Mouse (Mus musculus) liver, postnatal 0 days (tissue): ENCODE measurements around the gene Olfr1046. TPM values are rescaled to one million over a fixed set of nuclear protein-coding genes. Genes with fewer than 3 reads are reported as not detected.
"Not testable (repeated sequence)": the region's sequence is repeated elsewhere in the genome, so short reads cannot be mapped to it uniquely, and the experiment has no call there.

Experiments
- ATAC-seq: fragments of 200-750 bp; cut with Nextera tagmentation; 2 replicates; pipeline ENCODE4 v1.8.0; 2017; ENCODE audit warnings: mild to moderate bottlenecking, moderate library complexity
- DNase-seq: peaks from one replicate; pipeline ENCODE4 v3.0.0-alpha.2; 2016
- H3K27ac ChIP-seq: fragments of 300-500 bp; sonication (generic); 2 replicates; pipeline ENCODE4 v1.5.1; 2014; ENCODE audit warnings: antibody characterized with exemption, moderate library complexity, mild to moderate bottlenecking, low read depth
- H3K27me3 ChIP-seq: fragments of 300-500 bp; sonication (generic); 2 replicates; pipeline ENCODE4 v1.6.1; 2014; ENCODE audit warnings: low read length, control low read depth, mixed read lengths; ENCODE audit not compliant: insufficient read depth
- H3K36me3 ChIP-seq: fragments of 300-500 bp; sonication (generic); replicated peaks from 2 replicates; pipeline ENCODE4 v1.6.1; 2014; ENCODE audit warnings: mild to moderate bottlenecking, control low read depth, low read length, moderate library complexity, mixed read lengths; ENCODE audit not compliant: insufficient read depth
- H3K4me1 ChIP-seq: fragments of 300-500 bp; sonication (generic); 2 replicates; pipeline ENCODE4 v1.6.1; 2014; ENCODE audit warnings: antibody characterized with exemption, mild to moderate bottlenecking, control low read depth; ENCODE audit not compliant: insufficient read depth
- H3K4me2 ChIP-seq: fragments of 300-500 bp; sonication (generic); 2 replicates; pipeline ENCODE4 v1.6.1; 2014; ENCODE audit warnings: low read depth, mild to moderate bottlenecking, low read length, moderate library complexity, mixed read lengths
- H3K4me3 ChIP-seq: fragments of 300-500 bp; sonication (generic); 2 replicates; pipeline ENCODE4 v1.5.1; 2014; ENCODE audit warnings: low read depth, low read length
- H3K9ac ChIP-seq: fragments of 300-500 bp; sonication (generic); replicated peaks from 2 replicates; pipeline ENCODE4 v1.6.1; 2014; ENCODE audit warnings: mild to moderate bottlenecking, moderate library complexity
- H3K9me3 ChIP-seq: fragments of 300-500 bp; sonication (generic); 2 replicates; pipeline ENCODE4 v1.6.1; 2016; ENCODE audit warnings: mild to moderate bottlenecking, control low read depth, low read length, mixed read lengths
- CTCF ChIP-seq: sonication (generic); IDR thresholded peaks from 2 replicates; pipeline ENCODE4 v1.5.1; 2016; ENCODE audit warnings: antibody characterized with exemption, low read depth
- EP300 ChIP-seq: IDR thresholded peaks from 2 replicates; pipeline ENCODE4 v1.6.1; 2016; ENCODE audit warnings: antibody characterized with exemption, low read depth, mild to moderate bottlenecking
- WGBS: fragments of 180-500 bp; shearing (Covaris S2); extraction: QIAGEN DNeasy Blood & Tissue Kit; methylation state at CpG from one replicate; pipeline ENCODE4 v1.1.7; 2014; ENCODE audit not compliant: insufficient replicate concordance; 5-methylcytosine and 5-hydroxymethylcytosine counted together
- polyA plus RNA-seq: library from polyadenylated mRNA; unstranded; fragments of >200 nt; fragmentation: Nextera tagmentation; extraction: Ambion mirVana; gene quantifications from 2 replicates; pipeline ENCODE4 v1.2.1, GENCODE M21; 2015

The Olfr1046 gene
- polyA plus RNA-seq, 1 experiment from 2014 or later, result not detected

GRCm38 (mm10) chr2:86179950-86180349, 39.2 kb downstream of the Olfr1046 start:
- WGBS, result 80% methylated on average over 3 of the region's 3 CpGs
- ATAC-seq, result no peak

GRCm38 (mm10) chr2:86177720-86178119, 41.4 kb downstream of the Olfr1046 start, which contains the start of gene Olfr1044:
Olfr1044 (minus strand) TSS chr2:86177820.
- ATAC-seq, result no peak

More at GRCm38 (mm10) chr2:86179950-86180349, 39.2 kb downstream of the Olfr1046 start:
- Histone ChIP-seq H3K9ac (no peak overlapping the region), H3K4me2 (no peak overlapping the region), H3K27ac (no peak overlapping the region), H3K27me3 (no peaks in the 10 kb centered on the region), H3K4me3 (no peak overlapping the region), H3K9me3 (no peaks in the 10 kb centered on the region), H3K36me3 (no peaks in the 10 kb centered on the region), H3K4me1 (no peaks in the 10 kb centered on the region)
- no peak for TF ChIP-seq EP300
- no peak for DNase-seq

GRCm38 (mm10) chr2:86175422-86175821, 43.7 kb downstream of the Olfr1046 start:
- H3K9ac ChIP-seq, H3K4me1 ChIP-seq, H3K27ac ChIP-seq, H3K9me3 ChIP-seq, H3K4me3 ChIP-seq, H3K27me3 ChIP-seq, H3K36me3 ChIP-seq, H3K4me2 ChIP-seq: not testable (repeated sequence)
- 30% methylated on average over 7 of the region's 7 CpGs for WGBS
- DNase-seq (peak; percentile 14), ATAC-seq (0 out of 2 replicates have a peak, but pooled peaks have one; percentile 29)
- peak; percentile 73 for TF ChIP-seq EP300

More at GRCm38 (mm10) chr2:86177720-86178119, 41.4 kb downstream of the Olfr1046 start, which contains the start of gene Olfr1044:
- no peak for DNase-seq
- no peaks in the 10 kb centered on the region for H3K9me3 ChIP-seq
- H3K4me1 ChIP-seq, result no peaks in the 10 kb centered on the region
- H3K27ac ChIP-seq, result no peak within 1 kb of the TSS
- no peaks in the 10 kb centered on the region for H3K36me3 ChIP-seq
- H3K4me3 ChIP-seq, result no peak within 1 kb of the TSS
- no peak within 1 kb of the TSS for H3K9ac ChIP-seq
- no peaks in the 10 kb centered on the region for H3K27me3 ChIP-seq
- H3K4me2 ChIP-seq, result no peak within 1 kb of the TSS
- TF ChIP-seq EP300 (no peak), CTCF (no peak)

GRCm38 (mm10) chr2:86167422-86167821, 51.7 kb downstream of the Olfr1046 start, which contains the start of gene Olfr1043:
Olfr1043 (minus strand) TSS chr2:86167522.
- H3K4me2 ChIP-seq, result no peak within 1 kb of the TSS
- DNase-seq (no peak), ATAC-seq (no peak)
- no peaks in the 10 kb centered on the region for H3K9me3 ChIP-seq
- H3K9ac ChIP-seq, result no peak within 1 kb of the TSS
- 79% methylated on average over 2 of the region's 2 CpGs for WGBS
- H3K4me3 ChIP-seq, result no peak within 1 kb of the TSS
- H3K27me3 ChIP-seq, result no peaks in the 10 kb centered on the region
- no peak for TF ChIP-seq CTCF
- no peak for TF ChIP-seq EP300
- no peaks in the 10 kb centered on the region for H3K36me3 ChIP-seq
- no peak within 1 kb of the TSS for H3K27ac ChIP-seq
- no peaks in the 10 kb centered on the region for H3K4me1 ChIP-seq

Other genes with a start within 250 kb of the Olfr1046 start
- gene Olfr1029, start 245.4 kb downstream of the Olfr1046 start, polyA plus RNA-seq, result not detected in 2 replicates
- not detected in 2 replicates for gene Olfr1030, start 240.0 kb downstream of the Olfr1046 start, polyA plus RNA-seq
- gene Olfr1031, start 229.0 kb downstream of the Olfr1046 start, polyA plus RNA-seq, result not detected in 2 replicates
- not detected in 2 replicates for gene Olfr1032, start 213.8 kb downstream of the Olfr1046 start, polyA plus RNA-seq
- 4.6 and 5.4 TPM in 2 replicates for gene Olfr1033, start 198.7 kb downstream of the Olfr1046 start, polyA plus RNA-seq
- gene Olfr1034, start 173.5 kb downstream of the Olfr1046 start, polyA plus RNA-seq, result 0.15 and 0.22 TPM in 2 replicates
- gene Olfr1036, start 145.3 kb downstream of the Olfr1046 start, polyA plus RNA-seq, result not detected in 2 replicates
- not detected in 2 replicates for gene Olfr1037, start 131.9 kb downstream of the Olfr1046 start, polyA plus RNA-seq
- not detected in 2 replicates for gene Olfr1039, start 83.4 kb downstream of the Olfr1046 start, polyA plus RNA-seq
- not detected in 2 replicates for gene Olfr1040, start 72.6 kb downstream of the Olfr1046 start, polyA plus RNA-seq
- not detected in 2 replicates for gene Olfr1042, start 57.5 kb downstream of the Olfr1046 start, polyA plus RNA-seq
- gene Olfr1043, start 51.8 kb downstream of the Olfr1046 start, polyA plus RNA-seq, result not detected in 2 replicates
- not detected in 2 replicates for gene Olfr1044, start 41.5 kb downstream of the Olfr1046 start, polyA plus RNA-seq
- not detected in 2 replicates for gene Olfr52, start 33.6 kb downstream of the Olfr1046 start, polyA plus RNA-seq
- gene Olfr1045, start 16.3 kb downstream of the Olfr1046 start, polyA plus RNA-seq, result not detected in 2 replicates
- gene Olfr1047, start 12.1 kb upstream of the Olfr1046 start, polyA plus RNA-seq, result not detected in 2 replicates
- gene Olfr1048, start 21.0 kb upstream of the Olfr1046 start, polyA plus RNA-seq, result not detected in 2 replicates
- not detected in 2 replicates for gene Olfr1049, start 39.0 kb upstream of the Olfr1046 start, polyA plus RNA-seq
- not detected in 2 replicates for gene Olfr1051, start 59.8 kb upstream of the Olfr1046 start, polyA plus RNA-seq
- not detected in 2 replicates for gene Olfr1052, start 73.1 kb upstream of the Olfr1046 start, polyA plus RNA-seq
- gene Olfr1053, start 96.0 kb upstream of the Olfr1046 start, polyA plus RNA-seq, result not detected in 2 replicates
- gene Olfr1054, start 116.1 kb upstream of the Olfr1046 start, polyA plus RNA-seq, result not detected in 2 replicates
- gene Olfr1055, start 131.0 kb upstream of the Olfr1046 start, polyA plus RNA-seq, result not detected in 2 replicates
- not detected in 2 replicates for gene Olfr1056, start 143.2 kb upstream of the Olfr1046 start, polyA plus RNA-seq
- not detected in 2 replicates for gene Olfr1057, start 159.1 kb upstream of the Olfr1046 start, polyA plus RNA-seq
- not detected in 2 replicates for gene Olfr1058, start 169.2 kb upstream of the Olfr1046 start, polyA plus RNA-seq
- gene Olfr1061, start 194.7 kb upstream of the Olfr1046 start, polyA plus RNA-seq, result not detected in 2 replicates
- not detected in 2 replicates for gene Olfr1062, start 207.4 kb upstream of the Olfr1046 start, polyA plus RNA-seq
- gene Olfr1065, start 231.3 kb upstream of the Olfr1046 start, polyA plus RNA-seq, result not detected in 2 replicates
- not detected in 2 replicates for gene Olfr1066, start 237.0 kb upstream of the Olfr1046 start, polyA plus RNA-seq